Mouse (Mus musculus): ENCODE measurements around the gene Hormad2.

The Hormad2 gene

DNA sequence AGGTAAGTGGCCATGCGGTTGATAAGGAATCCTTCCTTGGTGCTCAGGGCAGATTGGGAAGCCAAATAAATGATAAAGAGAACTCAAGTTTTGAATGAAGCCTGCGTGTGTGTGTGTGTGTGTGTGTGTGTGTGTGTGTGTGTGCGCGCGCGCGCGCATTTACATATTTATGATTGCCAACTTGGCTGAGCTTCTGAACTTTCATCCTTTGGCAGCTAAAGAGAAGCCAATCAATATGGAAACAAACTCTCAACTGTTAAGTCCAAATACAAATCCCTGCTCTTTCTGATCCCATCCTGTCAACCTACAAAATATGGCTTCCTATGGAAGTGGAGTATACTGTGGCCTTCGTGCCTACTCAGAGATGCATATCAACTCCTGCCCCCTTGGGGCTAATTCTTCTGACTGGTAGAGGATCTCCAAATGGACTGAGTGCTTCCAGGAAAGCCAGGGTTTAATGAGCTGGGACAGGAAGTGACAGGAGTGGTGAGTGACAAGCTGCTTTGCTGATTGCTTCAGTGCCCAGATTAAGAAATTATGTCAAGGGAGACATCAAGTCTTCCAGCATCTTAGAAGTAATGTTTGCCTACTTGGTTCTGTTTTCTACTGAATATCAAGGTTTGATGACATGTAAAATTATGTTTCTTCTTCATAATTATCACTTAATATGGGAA lies 5.4 kb upstream of the Hormad2 start:
- no peak for DNase-seq (ENCODE audit: inconsistent ontology term)

DNA sequence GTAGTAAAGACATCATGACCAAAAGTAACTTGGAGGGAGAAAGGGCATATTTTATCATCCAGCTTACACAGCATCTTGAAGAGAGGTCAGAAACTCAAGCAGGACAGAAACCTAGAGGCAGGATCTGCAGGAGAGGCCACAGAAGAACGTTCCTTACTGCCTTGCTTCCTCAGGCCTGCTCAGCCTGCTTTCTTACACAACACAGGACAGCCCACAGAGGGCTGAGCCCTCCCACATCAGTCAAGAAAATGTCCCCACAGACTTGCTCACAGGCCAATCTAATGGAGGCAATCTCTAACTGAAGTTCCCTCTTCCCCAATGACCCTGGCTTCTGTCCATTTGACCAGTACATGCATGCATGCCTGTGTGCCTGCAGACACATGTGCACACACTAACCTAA lies 1.4 kb upstream of the Hormad2 start:
- DNase-seq (ENCODE audit: inconsistent ontology term): no peak

DNA sequence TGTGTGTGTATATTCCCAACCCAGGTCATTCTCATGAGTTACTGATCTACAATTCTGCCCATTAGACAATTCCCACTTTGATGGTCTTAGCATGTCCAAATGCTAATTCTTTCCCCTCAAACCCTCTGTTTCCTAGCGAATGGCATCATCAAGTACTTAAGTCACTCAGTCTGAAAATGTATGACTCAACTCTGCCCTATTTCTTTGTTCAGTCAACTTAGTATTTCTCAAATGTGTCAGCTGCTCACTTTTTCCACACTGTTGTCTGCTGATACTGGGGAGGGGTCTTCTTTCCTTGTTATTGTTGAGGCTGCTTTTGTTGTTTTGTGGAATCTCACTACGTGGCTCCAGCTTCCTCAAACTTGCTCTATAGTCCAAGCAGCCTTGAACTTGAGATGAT lies 2.7 kb downstream of the Hormad2 start:
- DNase-seq (ENCODE audit: inconsistent ontology term): peak; percentile 63

DNA sequence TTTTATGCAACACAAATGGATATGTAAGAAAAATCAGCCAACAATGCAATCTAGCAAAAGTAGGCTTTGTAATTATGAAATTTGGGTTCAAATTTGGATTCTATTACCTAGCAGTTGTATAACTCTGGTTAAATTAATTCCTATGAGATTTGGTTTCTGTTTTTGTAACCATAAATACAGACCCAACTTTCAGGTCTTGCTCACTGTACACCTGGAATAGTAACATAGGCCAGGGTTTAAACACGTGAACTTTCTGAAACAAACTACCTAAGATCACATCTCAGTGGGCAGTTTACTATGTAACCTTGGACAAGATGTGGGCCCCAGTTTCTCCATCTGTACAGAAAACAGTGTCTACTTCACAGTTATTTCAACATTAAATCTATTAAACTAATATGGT lies 3.6 kb downstream of the Hormad2 start:
- DNase-seq (ENCODE audit: inconsistent ontology term): no peak

DNA sequence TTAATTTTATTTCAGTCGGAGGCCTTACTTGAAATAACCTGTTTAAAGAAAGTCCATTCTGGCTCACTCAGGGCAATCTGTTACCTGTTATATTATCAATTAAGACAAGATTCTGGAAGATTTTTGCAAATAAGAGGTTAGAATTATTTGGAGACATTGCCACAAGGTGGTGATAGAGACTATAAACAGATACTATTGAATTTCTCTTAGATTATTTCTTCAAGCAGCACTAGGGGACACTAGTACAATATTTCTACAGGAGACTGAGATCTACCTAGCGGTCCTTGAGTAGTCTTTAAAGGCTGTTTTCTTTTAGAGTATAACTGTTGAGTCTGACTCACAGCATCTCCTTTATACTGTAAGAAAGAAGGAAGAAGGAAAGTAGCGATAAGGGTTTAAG lies 4.3 kb downstream of the Hormad2 start:
- peak; percentile 40 for DNase-seq (ENCODE audit: inconsistent ontology term)

DNA sequence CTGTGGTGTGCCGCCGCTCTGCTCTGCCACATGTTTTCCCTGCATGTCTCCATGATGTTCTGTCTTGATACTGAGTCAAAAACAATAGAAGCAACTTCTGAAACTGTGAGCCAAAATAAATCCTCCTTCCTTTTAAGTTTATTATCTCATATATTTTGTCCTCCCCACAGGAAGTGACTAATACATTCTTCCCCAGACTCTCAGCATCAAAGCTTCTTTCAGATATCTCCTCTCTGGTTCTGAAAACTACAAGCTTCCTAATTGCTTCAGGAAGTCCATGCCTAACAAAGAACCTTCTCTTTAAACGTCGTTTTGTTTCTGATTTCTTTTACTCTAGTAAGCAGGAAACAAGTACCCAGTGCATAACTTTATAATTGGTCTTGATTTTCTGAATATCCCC lies 6.4 kb downstream of the Hormad2 start:
- peak; percentile 94 for DNase-seq (ENCODE audit: inconsistent ontology term)

DNA sequence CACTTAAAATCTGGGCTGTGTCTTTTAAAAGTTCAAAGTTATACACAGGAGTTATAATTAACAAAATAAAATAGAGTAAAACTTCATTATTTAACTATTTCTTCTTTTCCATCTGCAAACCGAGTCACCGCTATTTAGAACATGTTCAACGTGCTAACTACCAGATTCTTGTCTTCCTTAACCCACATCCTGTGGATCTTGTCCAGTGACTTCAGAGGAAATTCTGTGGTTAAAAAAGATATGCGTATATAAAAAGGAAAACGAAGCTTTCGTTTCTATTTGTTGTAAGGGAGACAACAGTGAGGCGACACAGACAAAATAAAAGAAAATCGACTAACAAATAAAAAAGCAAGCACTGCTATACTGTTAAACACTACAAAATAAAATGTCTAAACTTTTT lies 17.1 kb downstream of the Hormad2 start:
- no peak for DNase-seq (ENCODE audit: inconsistent ontology term)

DNA sequence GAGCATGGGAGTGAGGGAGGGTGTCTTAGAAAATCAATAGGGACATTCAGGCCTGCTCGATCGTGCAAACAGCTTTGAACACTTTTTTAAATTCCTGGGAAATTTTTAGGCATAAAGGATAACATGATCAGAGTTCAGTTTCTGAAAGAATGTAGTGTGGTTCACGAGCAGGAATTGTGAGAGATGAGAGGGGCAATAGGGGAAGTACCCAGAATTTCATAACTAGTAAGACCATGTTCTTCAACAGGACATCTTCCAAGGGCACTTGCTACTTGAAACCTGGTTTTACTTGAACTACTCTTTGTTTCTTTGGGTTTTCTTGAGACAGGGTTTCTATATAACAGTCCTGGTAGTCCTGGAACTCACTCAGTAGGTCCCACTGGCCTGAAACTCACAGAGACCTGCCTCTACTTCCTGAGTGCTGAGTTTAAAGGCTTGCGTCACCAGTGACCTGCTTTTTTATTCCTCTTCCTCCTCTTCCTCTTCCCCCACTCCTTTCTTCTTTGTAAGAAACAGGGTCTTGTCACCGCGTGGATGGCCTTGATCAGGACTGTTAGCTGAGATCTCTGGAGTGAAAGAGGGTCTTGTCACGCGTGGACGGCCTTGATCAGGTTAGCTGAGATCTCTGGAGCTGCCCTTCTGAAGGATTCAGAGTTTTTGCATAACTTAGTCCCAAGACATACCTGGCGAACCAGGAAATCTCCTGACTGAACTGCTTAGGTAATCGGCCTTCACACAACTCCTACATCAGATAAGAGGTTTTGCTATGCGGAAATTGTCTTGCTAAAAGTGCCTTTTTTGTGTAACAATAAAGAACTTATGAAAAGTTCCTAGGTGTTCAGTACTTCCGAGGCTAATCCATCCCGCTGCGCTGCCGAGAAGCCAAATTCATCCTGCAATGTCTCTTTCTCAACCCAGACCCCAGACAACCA lies 18.1 kb downstream of the Hormad2 start:
- no peak for DNase-seq (ENCODE audit: inconsistent ontology term)

DNA sequence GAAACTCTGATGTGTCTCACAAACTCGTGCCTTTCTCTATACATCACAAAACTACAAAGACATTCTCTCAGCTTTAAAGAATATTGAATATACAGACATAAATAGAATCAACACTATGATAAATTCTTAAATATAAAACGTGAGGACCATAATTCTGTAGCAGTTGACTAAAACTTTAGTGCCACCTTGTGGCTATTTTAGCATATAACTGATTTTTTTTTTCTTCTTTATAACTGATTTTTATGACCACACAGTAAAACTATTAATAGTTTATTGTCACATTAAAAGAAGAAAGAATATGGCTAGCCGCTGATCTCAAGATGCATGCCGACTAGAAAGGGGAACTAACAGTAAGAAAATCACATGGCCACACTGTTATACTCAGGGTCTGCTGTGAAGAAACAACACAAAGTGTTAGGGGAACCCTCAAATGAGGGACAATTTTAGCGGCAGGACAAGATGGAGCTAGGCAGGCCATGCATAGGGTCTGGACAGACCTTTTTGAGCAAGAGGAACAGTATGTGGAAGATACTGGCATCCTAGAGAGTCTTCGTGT lies 18.9 kb downstream of the Hormad2 start:
- DNase-seq (ENCODE audit: inconsistent ontology term): peak; percentile 25

DNA sequence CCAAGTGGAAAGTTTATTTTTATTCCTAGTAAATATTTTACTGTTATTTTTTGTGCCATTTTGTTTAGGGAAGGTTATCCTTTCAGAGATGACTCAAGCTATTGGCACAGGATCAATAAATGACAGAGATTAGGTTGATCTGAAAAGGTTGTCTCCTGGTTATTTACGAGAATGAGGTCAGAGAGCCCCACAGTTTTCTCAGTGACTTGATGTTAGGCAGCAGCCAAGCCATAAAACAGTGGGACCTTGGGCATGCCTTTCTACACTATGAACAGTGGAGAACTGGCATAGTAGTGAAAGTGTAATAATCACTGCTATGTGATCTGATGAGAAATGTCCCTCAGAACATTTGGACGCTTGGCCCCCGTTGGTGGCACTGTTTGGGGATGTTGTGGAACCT lies 22.9 kb downstream of the Hormad2 start:
- DNase-seq (ENCODE audit: inconsistent ontology term): no peak

DNA sequence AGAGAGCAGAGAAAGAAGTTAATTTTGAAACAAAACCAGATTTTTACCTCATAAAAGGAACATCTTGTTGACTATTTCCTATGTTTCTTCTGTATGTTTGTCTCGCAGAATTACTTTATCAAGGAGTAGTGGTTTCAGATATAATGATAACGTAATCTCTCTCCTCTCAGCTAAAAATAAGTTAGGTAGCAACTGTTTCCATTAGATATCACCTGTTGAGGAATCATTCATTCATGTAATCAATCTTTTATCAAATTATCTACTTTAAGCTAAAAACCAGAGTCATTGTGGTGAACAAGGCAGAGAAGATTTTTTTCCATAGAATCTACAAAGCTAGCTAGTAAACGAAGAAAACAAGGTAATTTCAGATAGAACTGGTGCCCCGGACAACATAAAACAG lies 28.6 kb downstream of the Hormad2 start:
- no peak for DNase-seq (ENCODE audit: inconsistent ontology term)

DNA sequence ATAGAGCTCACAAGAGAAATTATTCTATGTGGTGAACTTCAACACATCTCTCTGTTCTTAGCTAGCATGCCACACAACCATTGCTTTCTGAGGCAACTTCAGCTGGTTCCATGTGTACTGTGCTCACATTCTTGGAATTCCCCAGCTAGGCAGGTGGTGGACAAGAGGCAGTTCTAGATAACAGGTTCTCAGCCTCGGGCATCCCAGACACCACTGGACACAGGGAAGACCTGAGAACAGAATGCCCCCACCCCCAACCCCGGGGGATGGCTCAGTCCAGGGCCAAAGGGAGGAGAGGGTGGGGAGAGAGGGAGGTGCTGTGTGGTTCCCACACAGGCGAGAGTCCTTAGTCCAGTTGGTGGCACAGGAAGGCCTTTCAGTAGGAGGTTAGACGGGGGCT lies 36.6 kb downstream of the Hormad2 start:
- peak; percentile 85 for DNase-seq (ENCODE audit: inconsistent ontology term)

DNA sequence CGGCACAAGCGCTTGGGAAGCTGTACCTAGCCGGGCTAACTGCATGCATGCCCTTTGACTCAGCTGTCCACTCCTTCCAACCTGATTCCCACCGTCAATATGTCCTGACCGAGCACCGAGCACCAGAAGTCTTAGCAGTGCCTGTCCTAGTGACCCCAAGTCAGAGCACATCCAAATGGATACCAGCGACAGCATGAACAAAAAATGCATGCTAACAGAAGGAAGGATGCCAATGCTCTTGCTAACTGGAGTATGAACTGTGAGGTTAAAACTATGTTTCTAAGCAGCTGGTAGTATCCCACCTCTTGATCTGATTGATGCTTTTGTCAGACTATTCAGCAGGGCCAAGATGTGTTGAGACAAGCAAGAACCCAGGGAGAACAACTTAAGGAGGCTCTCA lies 37.5 kb downstream of the Hormad2 start:
- DNase-seq (ENCODE audit: inconsistent ontology term): peak; percentile 56

DNA sequence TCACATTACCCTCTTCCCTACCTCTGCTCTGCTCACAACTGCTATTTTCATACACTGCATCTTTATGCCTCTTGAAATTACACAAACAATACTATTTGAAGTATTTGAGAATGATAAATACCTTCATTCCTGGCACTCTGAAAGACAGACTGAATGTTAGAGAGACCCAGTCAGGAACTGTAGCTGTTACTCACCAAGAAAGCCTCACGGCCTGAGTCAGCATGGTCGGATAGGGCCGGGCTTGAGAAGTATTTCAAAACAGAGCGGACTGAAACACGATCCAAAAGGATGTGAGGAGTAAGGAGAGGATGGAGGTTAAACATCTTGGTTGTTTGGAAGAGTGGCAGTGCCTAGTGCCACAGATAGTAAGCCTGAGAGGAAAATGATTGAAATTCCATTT lies 39.7 kb downstream of the Hormad2 start:
- DNase-seq (ENCODE audit: inconsistent ontology term): peak; percentile 58

DNA sequence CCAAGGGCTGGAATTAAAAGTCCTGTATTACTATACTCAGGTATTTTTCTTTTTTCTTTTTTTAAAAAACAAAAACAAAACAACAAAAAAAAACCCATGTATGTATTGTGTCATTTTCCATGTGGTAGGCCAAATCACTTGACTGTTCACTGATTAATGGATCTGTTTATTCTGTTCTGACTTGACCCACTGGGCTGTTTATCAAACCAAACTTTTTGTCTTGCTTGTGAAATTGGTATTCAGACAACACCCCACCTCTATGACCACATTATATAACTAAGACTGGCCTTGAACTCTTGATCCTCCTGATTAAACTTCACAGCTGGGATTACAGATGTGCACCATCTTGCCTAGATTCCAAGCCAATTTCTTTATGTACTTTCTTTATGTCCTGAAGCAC lies 46.7 kb downstream of the Hormad2 start:
- no peak for DNase-seq (ENCODE audit: inconsistent ontology term)

DNA sequence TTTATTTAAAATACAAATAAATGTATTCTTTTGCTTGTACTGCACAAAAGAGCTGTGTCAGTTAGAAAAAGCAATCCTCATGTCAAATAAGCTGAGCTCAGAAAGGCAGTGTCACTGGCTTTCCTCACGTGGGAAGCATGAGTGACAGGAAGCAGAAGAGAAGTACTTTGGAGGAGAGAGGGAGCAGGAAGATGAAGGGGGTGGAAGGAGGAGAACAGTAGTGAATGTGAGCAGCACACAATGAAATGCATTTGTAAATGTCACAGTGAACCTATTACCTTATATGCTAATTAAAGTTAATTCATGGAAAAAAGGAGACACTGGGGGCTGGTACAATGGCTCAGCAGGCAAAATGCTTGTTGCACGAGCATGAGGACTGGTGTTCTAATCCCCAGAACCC lies 52.9 kb downstream of the Hormad2 start:
- no peak for DNase-seq (ENCODE audit: inconsistent ontology term)

DNA sequence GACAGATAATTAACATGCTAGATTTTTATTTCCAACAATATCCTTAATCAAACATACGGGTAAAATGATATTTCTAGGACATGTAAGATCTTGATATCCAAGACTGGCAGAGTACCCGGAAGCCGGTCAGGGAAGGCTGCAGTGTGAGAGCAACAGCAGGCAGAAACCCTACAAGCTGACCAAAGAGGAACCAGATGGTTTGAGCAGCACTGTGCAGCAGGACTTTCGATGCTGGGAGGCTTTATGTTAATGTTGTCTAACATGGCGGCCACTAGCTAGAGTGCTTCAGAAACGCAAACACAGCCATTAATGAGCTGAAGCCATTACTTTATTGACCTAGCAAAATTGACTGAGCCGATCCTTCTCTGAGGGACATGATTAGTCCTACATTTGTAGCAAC lies 58.6 kb downstream of the Hormad2 start:
- no peak for DNase-seq (ENCODE audit: inconsistent ontology term)

DNA sequence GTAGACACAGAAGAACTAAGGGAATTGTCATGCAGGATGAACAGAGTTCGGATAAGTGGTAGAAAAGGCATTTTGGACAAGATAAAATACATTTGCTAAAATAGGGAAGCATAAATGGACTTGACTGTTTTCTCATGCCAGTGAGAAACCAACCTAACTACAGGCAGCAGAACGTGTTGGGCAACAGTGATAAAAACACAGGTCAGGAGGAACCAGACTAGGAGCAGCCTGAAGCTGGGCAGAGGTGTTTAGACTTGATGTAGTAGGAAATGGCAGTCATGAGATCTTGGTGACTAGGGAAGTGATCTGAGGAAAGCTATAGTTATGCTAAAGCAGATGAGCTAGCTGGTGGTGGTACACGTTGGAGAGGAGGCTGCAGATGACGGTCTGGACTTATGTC lies 61.0 kb downstream of the Hormad2 start:
- DNase-seq (ENCODE audit: inconsistent ontology term): no peak

DNA sequence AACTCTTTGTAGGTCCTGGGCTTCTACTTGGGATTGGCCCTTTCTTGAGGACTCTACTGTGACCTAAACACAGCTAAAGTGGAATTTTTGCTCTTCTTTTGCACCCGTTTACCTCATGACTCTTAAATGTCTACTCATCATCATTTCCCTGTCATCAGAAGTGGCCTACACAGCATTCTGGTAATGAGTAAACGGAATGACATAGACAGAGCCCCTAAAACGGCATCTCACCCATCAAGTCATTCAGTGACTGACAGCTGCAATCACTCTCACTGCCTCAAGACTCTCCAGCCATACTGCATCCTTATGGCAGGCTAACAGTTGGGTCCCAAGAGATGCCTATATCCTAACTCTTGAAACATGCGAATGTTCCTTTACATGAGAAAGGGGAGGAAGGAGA lies 74.5 kb downstream of the Hormad2 start:
- no peak for DNase-seq (ENCODE audit: inconsistent ontology term)

DNA sequence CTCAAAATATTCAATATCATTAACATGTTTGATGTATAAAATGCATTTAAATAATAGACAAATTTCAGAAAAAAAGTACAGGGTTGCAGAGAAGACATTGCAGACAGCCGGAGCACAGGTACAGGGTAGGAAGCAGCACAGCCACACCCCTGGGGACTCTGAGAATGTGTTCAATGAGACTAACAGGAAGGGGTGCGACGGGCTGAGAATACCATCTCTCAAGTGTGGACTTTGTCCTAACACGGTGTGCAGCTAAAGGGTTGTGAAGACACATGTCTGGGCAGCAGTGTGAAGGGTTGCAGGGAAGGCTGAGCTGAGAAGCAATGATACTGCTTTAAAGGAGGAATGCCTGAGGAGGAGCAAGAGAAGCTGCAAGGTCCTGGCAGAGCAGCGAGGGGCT lies 85.5 kb downstream of the Hormad2 start:
- no peak for DNase-seq (ENCODE audit: inconsistent ontology term)

DNA sequence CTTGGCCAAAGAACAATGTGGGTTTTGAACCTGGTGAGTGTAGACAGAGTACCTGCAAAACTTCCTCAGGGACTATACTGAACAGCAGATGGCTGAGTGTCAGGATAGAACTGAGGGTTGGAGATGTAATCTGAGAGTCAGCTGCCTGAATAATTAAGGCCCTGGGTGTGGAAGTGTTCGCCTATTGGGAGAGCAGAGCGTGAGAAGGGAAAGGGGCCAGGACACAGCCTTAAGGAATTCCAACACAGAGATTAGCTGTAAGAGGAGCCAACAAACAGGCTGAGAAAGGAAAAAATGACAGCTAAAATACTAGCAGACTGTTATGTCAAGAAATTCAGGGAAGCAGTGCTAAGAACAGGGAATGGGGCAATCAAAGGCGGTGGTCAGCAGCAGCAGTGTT lies 88.3 kb downstream of the Hormad2 start:
- no peak for DNase-seq (ENCODE audit: inconsistent ontology term)

DNA sequence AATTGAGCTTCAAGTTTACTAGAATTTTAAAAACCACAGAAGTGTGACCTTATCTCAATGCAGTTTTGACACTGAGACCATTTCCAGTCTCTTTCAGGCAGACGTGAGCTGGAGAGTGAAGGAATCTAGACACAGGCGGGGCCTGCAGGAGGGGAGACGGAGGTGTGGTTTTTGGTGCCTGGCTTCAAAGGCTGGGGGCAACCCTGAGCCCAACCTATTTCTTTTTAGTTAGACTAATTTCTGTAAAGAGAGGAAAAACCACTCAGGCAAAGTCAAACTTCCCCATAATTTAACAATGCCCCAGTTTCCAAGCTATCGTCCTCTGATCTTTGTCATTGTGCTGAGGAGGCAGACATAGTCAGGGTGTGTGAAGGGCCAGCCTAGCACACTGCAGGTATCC lies 97.0 kb downstream of the Hormad2 start:
- no peak for DNase-seq (ENCODE audit: inconsistent ontology term)

DNA sequence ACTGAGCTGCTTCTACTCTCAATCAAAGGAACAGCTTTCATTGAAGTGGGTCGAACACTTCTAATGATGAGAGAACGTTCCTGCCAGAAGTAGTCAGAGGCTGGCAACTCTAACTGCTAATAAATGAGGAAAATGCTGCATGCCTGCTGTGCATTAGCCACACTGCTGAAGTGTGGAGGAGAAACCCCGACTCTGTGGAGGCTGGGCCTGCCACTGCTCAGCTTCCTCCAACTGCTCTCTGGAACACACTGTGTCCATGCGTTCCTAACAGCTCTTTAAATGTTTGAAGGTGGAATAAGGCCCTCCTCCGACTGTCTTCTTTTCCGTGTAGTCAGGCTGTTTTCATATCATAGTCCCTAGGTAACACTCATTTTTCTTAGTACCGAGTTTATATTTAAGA lies 98.9 kb downstream of the Hormad2 start:
- peak; percentile 74 for DNase-seq (ENCODE audit: inconsistent ontology term)

Data from Muller cell, postnatal 12 days (primary cell).